Mouse (Mus musculus): ENCODE data around the gene Copz2.
"Not testable (repeated sequence)": the region's sequence is repeated elsewhere in the genome, so short reads cannot be mapped to it uniquely, and the experiment has no call there.

The Copz2 gene

DNA sequence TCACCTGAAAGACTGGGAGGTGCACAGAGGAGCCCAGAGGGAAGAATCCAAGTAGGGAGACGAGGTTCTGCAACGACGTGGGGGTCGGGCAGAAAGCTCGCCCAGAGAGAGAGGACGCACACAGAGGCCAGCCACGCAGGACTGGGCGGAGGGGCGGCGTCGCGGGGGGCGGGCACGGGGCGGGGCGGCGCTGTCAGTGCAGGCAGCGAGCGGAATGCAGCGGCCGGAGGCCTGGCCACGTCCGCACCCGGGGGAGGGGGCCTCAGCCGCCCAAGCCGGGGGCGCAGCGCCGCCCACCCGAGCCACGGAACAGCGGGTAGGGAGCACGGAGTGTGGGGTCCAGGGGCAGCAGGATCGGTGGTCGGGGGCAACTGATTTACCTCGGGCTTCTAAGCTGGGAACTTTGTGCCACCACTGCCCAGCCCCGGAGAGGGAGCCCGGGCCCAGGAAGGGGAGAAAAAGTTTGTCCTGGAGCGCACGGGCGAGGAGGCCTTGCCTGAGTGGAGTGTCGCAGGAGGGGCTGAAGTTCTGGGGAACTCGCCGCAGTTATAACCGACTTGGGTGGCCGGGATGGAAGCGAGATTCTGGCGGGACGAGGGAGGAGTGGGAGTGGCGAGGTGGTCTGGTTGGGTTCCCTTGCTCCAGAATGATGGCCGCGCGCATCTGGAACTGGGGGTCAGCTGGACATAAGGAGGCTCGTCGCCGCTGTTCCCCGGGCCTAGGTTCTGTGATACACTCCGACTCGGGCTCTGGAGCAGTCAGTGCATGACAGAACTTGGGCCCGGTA is at the start of gene Copz2:
Gene Copz2 (plus strand): TSS at position 190 of the 787 bp plus-strand sequence.
- DNase-seq (ENCODE audit: low spot score), result peak; percentile 52

DNA sequence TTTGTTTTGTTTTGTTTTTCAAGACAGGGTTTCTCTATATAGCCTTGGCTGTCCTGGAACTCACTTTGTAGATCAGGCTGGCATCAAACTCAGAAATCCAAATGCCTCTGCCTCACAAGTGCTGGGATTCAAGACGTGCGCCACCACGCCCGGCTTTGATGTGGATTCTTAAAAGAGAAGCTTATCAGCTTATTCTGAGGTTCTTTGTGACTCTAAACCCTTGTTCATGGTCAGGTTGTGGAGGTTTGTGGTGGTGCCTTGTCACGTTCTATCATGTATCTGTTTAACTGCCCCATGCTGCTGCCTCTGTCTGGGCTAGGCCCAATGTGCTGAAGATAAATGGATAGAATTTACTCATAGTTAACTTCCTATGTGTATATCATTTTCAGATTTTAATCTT is 44.1 kb upstream of the Copz2 start:
- DNase-seq (ENCODE audit: low spot score), result no peak

- DNase-seq (ENCODE audit: low spot score), result no peak
Measured at GRCm38 (mm10) chr11:96808066-96808465, 41.6 kb upstream of the Copz2 start.

DNA sequence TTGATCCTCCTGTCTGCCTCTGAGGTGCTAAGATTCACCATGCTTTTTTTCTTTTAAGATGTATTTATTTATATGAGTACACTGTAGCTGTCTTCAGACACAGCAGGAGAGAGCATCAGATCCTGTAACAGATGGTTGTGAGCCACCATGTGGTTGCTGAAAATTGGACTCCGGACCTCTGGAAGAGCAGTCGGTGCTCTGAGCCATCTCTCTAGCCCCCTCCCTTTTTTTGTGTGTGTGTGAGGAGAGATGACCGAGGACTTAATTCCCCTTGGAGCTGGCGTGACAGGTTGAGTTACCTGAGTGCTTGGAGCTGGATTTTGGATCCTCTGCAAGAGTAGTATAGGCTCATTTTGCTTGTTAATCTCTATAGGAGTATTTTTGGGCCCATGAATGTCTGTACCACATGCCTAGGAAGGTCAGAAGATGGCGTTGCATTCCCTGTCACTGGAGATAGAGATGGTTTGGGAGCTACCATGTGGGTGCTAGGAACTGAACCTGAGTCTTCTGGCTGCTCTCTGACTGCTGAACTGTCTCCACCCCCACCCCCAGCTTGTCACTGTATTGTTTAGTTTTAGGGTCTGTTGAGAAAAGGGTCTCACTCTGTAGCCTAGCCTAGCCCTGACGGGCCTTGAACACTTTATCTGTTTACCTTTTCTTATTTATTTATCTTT is 40.0 kb upstream of the Copz2 start:
- no peak for DNase-seq (ENCODE audit: low spot score)

GRCm38 (mm10) chr11:96811188-96811587 is 38.5 kb upstream of the Copz2 start:
- not testable (repeated sequence) for DNase-seq (ENCODE audit: low spot score)

DNA sequence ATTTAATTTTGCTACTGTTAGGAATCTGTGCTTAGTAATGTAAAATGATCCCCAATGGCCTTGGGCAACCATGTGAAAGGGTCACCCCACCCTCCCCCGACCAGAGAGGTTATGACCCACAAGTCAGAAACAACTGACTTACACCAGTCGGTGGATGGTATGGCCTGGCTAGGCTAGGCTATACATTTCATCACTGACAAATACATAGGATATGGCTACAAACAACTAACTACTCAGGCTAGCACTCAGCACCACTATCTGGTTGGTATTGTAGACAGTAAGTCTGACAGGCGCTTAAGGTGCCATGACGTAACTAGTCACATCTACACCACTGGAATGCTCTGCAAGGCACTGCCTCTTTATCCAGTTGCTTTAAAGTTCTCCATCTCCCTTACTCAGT is 36.2 kb upstream of the Copz2 start:
- no peak for DNase-seq (ENCODE audit: low spot score)

GRCm38 (mm10) chr11:96813920-96814319 is 35.8 kb upstream of the Copz2 start:
- no peak for DNase-seq (ENCODE audit: low spot score)

GRCm38 (mm10) chr11:96814443-96814842 is 35.2 kb upstream of the Copz2 start:
- DNase-seq (ENCODE audit: low spot score), result no peak

DNA sequence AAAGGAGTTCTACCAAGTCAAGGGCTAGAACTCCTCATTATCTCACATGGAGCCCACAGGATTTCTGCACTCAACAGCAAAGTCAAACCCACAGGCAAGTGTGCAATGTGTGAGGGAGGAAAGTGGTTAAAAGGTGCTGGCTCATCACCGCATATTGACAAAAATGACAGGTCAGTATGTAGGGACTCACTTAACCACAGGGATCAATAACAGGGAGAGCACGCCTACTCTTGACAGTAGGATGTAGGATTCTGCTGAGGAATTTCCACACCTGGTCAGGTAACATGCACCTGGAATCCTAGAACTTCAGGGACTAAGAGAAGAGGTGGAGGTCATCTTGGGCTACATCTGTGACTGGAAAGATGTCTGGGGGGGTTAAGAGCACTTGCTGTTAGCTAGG is 33.8 kb upstream of the Copz2 start:
- DNase-seq (ENCODE audit: low spot score), result no peak

DNA sequence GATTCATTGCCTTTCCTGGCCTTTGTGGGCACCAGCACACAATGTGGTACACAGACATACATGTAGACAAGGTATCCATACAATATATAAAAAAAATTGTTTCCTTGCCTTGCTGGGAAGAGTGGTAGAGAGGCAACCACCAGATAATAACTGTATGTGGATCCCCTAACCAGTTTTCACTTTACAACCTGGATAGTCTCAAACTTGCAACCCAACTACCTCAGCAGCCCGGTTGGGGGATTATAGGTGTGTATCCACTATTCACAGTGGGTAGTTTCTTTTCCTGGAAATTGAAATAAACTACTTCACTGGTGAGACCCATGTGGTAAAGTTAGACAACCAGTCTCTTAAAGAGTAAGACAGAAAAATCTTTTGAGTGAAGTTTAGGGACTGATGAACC is 33.2 kb upstream of the Copz2 start:
- no peak for DNase-seq (ENCODE audit: low spot score)

GRCm38 (mm10) chr11:96816979-96817378 is 32.7 kb upstream of the Copz2 start:
- DNase-seq (ENCODE audit: low spot score), result no peak

- no peak for DNase-seq (ENCODE audit: low spot score)
Measured at GRCm38 (mm10) chr11:96818128-96818710, 31.5 kb upstream of the Copz2 start.

DNA sequence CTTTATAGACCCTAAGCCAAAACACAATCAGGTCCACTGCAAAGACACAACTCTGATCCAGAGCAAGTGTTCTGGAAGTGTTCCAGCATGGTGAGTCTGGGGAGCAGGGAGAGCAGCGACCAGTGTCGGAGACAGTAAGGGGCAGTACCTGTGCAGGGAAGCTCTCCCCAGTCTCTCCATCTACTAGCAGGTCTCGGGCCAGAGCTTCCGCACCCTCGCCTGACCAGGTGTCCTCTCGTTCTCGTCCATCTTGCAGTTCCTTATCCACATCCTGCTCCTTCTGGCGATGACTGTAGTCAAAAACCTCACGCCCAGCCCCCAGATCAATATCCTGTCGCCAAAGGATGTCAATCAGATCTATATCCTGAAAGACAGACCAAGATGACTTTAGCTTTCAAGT is 27.7 kb upstream of the Copz2 start:
- DNase-seq (ENCODE audit: low spot score), result no peak

DNA sequence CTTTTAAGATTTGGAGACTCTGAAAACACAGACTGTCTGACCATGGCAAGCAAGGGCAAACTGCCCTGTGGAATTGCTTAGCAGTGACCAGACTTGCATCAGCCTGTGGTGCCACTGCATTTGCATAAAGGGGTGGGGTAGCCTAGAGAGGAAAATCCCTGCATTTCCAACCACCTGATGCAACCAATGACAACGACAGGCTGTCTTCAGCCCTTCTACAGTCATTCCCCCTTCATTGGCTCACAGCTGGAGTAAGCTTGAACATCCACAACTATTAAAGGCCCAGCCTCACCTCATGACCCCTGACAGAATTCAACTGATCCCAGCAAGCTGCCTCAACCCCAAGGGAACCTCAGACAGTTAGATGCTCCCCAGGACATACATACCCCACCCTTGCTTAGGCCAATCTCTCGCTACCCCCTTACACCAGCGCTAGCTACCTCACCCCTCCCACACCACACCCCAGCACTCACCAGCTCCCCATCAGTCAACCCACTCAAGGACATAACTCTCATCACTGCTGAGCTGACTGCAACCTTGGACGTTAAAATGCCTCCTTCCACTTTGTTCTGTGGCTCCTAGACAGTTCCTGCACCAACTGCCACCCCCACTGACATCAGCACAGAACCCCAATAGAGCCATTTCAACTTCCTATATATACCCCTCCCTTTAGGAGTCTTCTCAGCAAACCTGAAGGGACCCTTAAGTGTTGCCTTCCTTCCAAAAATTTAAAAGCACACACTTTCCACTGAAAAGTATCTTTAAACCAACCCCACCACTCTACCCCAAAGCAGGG is 26.8 kb upstream of the Copz2 start:
- no peak for DNase-seq (ENCODE audit: low spot score)

- DNase-seq (ENCODE audit: low spot score), result no peak
Measured at GRCm38 (mm10) chr11:96823471-96823837, 26.2 kb upstream of the Copz2 start.

DNA sequence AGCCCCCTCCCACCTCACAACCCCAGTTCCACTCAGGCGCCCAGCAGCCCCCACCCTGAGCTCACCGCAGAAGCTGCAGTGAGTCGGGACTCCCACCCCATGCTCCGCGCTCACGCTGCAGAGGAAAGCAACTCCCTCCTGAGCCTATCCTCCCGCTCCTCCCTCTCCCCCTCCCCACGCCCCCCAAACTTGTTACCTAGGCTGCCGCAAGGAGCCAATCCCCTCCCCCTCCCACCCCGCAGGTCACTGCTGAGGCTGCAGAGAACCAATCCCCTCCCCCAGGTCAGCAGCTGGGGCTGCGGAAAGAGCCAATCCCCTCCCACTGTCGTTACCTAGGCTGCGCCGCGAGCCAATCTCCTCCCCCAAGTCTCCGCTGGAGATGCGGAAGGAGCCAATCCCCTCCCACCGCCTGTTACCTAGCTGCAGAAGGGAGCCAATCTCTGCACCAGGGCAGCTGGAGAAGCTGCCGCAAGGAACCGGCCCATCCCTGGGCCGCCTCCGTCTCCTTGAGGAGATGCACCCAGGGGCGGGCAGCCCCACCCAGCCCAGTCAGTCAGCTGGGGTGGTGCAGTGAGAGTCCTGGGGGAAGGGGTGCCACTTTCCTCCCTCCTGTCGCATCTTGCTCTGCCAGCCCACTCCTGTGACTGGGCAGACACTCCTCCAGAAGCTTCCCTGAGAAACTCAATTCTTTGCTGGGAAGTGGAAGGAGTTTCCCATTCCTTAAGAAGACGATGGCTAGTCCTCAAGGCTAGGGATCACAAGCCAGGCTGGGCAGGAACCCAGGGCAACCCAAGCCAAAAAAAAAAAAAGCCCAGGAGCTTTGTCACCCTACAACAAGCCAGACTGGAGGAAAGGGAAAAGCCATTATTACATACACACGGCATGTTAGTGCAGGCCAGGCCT is 25.5 kb upstream of the Copz2 start:
- DNase-seq (ENCODE audit: low spot score), result peak; percentile 72

GRCm38 (mm10) chr11:96824783-96825495 is 24.7 kb upstream of the Copz2 start:
- peak; percentile 41 for DNase-seq (ENCODE audit: low spot score)

DNA sequence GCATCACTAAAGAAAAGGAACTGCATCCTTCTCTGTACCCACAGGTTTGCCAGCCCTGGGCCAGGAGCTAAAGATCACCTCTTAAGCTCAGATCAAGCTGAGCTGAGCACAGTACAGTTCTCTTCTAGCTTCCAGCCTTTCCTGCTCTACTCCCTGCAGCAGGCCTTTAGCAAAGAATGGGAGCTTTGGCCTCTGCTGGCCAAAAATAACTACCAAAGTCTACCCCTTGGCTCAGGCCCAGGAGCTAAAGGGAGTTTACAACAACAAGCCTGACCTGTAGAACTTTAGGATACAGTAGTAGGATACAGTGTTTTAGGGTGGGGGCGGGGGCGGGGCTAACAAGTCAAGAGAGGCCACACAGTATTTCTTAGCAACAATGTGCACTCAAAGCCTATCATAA is 23.2 kb upstream of the Copz2 start:
- DNase-seq (ENCODE audit: low spot score), result no peak

DNA sequence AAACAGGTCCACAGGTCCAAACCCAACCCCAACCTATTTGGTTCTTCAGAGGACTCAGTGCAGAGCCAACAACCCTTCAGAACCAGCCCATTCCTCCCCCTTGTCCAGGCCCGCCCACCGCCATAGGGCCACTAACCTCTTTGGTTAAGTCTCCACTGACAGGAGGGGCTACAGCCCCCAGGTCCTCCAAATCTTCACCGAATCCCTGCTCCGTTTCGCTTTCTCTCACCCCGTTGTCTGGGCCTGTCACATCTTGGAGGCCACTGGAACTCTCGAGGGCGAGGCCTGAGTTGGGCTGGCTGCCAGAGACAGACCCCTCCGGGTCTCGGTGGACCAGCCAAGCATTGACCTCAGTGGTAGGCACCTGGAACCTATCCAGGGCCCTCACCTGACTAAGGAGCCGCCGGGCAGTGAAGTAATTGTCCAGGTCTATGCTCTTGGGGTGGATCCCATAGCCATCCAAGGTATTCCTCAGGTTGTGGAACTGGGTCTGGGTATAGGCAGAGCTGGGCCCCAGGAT is 22.5 kb upstream of the Copz2 start:
- no peak for DNase-seq (ENCODE audit: low spot score)

GRCm38 (mm10) chr11:96827917-96828316 is 21.8 kb upstream of the Copz2 start:
- DNase-seq (ENCODE audit: low spot score), result no peak

DNA sequence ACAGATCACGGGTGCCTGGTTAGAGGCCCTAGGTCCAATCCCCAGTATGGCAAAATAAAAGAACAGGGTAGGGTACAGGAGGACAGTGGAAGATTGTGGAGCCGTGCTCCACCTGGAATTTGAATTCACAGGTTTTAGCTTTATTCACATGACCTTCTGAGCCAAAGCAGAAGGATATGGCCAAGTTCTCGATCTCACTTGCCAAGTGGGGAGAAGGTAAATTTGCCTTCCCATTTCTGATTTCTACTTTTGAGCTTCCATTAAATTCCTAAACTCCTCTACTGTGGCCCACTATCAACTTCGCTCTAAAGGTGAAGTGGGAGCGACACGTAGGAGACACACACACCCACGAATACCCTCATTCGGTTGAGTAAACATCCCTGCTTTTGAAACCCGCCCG is 20.8 kb upstream of the Copz2 start:
- no peak for DNase-seq (ENCODE audit: low spot score)

Data from urinary bladder, postnatal 25 days (tissue).